Mouse (Mus musculus): Measurements from ENCODE around the gene Phf21a.
"Not testable (repeated sequence)": the region's sequence is repeated elsewhere in the genome, so short reads cannot be mapped to it uniquely, and the experiment has no call there.

The Phf21a gene

GRCm38 (mm10) chr2:92385113-92386051, 292.5 kb downstream of the Phf21a start:
- DNase-seq, result no peak

GRCm38 (mm10) chr2:92386821-92387570, 294.1 kb downstream of the Phf21a start:
- DNase-seq, result no peak

- DNase-seq, result no peak
These were observed 294.7 kb downstream of the Phf21a start for GRCm38 (mm10) chr2:92387646-92388045.

- DNase-seq, result no peak
These were observed 295.2 kb downstream of the Phf21a start for GRCm38 (mm10) chr2:92388081-92388517.

GRCm38 (mm10) chr2:92388891-92389641, 296.1 kb downstream of the Phf21a start:
- peak; percentile 83 to 88 for DNase-seq

GRCm38 (mm10) chr2:92389645-92390044, 296.7 kb downstream of the Phf21a start:
- no peak for DNase-seq

- peak; percentile 70 to 77 for DNase-seq
These were observed 297.5 kb downstream of the Phf21a start for GRCm38 (mm10) chr2:92390206-92390930.

- no peak for DNase-seq
These were observed 298.2 kb downstream of the Phf21a start for GRCm38 (mm10) chr2:92391116-92391515.

- DNase-seq, result no peak
These were observed 298.9 kb downstream of the Phf21a start for GRCm38 (mm10) chr2:92391703-92392317.

GRCm38 (mm10) chr2:92392318-92393264, 299.7 kb downstream of the Phf21a start:
- DNase-seq, result no peak

GRCm38 (mm10) chr2:92395535-92395934, 302.6 kb downstream of the Phf21a start:
- no peak for DNase-seq

- DNase-seq, result no peak
These were observed 304.5 kb downstream of the Phf21a start for GRCm38 (mm10) chr2:92397436-92397835.

- DNase-seq, result not testable (repeated sequence)
These were observed 307.0 kb downstream of the Phf21a start for GRCm38 (mm10) chr2:92399877-92400276.

- DNase-seq, result no peak
These were observed 307.8 kb downstream of the Phf21a start for GRCm38 (mm10) chr2:92400682-92401081.

- no peak for DNase-seq
These were observed 308.2 kb downstream of the Phf21a start, which contains the start of gene Mapk8ip1 for GRCm38 (mm10) chr2:92401091-92401561. Mapk8ip1 (minus strand) TSS chr2:92401263.

- DNase-seq, result no peak
These were observed 309.8 kb downstream of the Phf21a start for GRCm38 (mm10) chr2:92402591-92403326.

GRCm38 (mm10) chr2:92403776-92404319, 310.9 kb downstream of the Phf21a start:
- DNase-seq, result no peak

- no peak for DNase-seq
These were observed 311.8 kb downstream of the Phf21a start for GRCm38 (mm10) chr2:92404737-92405136.

- DNase-seq, result peak in 1 of 2 experiments; percentile 29
These were observed 312.8 kb downstream of the Phf21a start for GRCm38 (mm10) chr2:92405687-92406086.
